Mouse (Mus musculus): ENCODE measurements around the gene Gm21964. TPM values are rescaled to one million over a fixed set of nuclear protein-coding genes. Genes with fewer than 3 reads are reported as not detected.

The Gm21964 gene
- polyA plus RNA-seq, 1 experiment from 2014 or later = not detected

Other genes with a start within 250 kb of the Gm21964 start
- gene Phlpp2, start 232.7 kb upstream of the Gm21964 start, polyA plus RNA-seq (2015; fragmentation: Nextera tagmentation; extraction: Ambion mirVana) = 2.4 and 3.5 TPM in 2 replicates
- gene Marveld3, start 139.0 kb upstream of the Gm21964 start, polyA plus RNA-seq (2015; fragmentation: Nextera tagmentation; extraction: Ambion mirVana) = 3.1 and 3.7 TPM in 2 replicates
- not detected in 2 replicates for gene Tat, start 110.8 kb upstream of the Gm21964 start, polyA plus RNA-seq (2015; fragmentation: Nextera tagmentation; extraction: Ambion mirVana)
- gene Chst4, start 61.5 kb upstream of the Gm21964 start, polyA plus RNA-seq (2015; fragmentation: Nextera tagmentation; extraction: Ambion mirVana) = 0.16 and 0.30 TPM in 2 replicates
- 7.5 and 8.1 TPM in 2 replicates for gene Zfp612, start 21.5 kb upstream of the Gm21964 start, polyA plus RNA-seq (2015; fragmentation: Nextera tagmentation; extraction: Ambion mirVana)
- gene Gm17720, start 1.5 kb downstream of the Gm21964 start, polyA plus RNA-seq (2015; fragmentation: Nextera tagmentation; extraction: Ambion mirVana) = not detected in 2 replicates
- gene Calb2, start 67.0 kb downstream of the Gm21964 start, polyA plus RNA-seq (2015; fragmentation: Nextera tagmentation; extraction: Ambion mirVana) = 0.21 TPM in 1 of 2 replicates, not detected in the other
- gene Cmtr2, start 114.5 kb downstream of the Gm21964 start, polyA plus RNA-seq (2015; fragmentation: Nextera tagmentation; extraction: Ambion mirVana) = 9.5 and 10.1 TPM in 2 replicates
- gene Hydin, start 165.8 kb downstream of the Gm21964 start, polyA plus RNA-seq (2015; fragmentation: Nextera tagmentation; extraction: Ambion mirVana) = 0.04 and 0.05 TPM in 2 replicates